Mouse (Mus musculus): ENCODE measurements around the gene Pex6. TPM values are rescaled to one million over a fixed set of nuclear protein-coding genes. Genes with fewer than 3 reads are reported as not detected.
A peak's percentile ranks its signal among the peaks of the same experiment; 100 is the strongest.

Gene Pex6
- polyA plus RNA-seq, 1 experiment from 2014 or later = 10.4 TPM

- peaks cover 5% of the 10 kb centered on the region; the same call in 1 of the 2 replicates for H3K4me1 ChIP-seq (replicated peaks; ENCODE audit: control insufficient read depth, insufficient read depth, low read length)
- WGBS = 91% methylated on average over 9 of the region's 9 CpGs
- H3K9ac ChIP-seq (ENCODE audit: low read depth, low read length) = no peak overlapping the region
- no peak for ATAC-seq
- H3K4me2 ChIP-seq (replicated peaks; ENCODE audit: low read depth) = no peak overlapping the region
- no peak overlapping the region for H3K27ac ChIP-seq (ENCODE audit: low read depth, low read length)
- 0 out of 2 replicates have a peak, but pooled peaks cover 16% of the 10 kb centered on the region for H3K36me3 ChIP-seq (ENCODE audit: control insufficient read depth, insufficient read depth)
- TF ChIP-seq CTCF (IDR thresholded peaks at IDR 0.05; ENCODE audit: low read depth) = no peak
- no peaks in the 10 kb centered on the region for H3K27me3 ChIP-seq (replicated peaks; ENCODE audit: control insufficient read depth, insufficient read depth, low read length)
- H3K4me3 ChIP-seq (ENCODE audit: low read depth, low read length) = no peak overlapping the region
- H3K9me3 ChIP-seq (ENCODE audit: control insufficient read depth) = no peaks in the 10 kb centered on the region
Observed at GRCm38 (mm10) chr17:46713849-46714248, 2.6 kb downstream of the Pex6 start.

DNA sequence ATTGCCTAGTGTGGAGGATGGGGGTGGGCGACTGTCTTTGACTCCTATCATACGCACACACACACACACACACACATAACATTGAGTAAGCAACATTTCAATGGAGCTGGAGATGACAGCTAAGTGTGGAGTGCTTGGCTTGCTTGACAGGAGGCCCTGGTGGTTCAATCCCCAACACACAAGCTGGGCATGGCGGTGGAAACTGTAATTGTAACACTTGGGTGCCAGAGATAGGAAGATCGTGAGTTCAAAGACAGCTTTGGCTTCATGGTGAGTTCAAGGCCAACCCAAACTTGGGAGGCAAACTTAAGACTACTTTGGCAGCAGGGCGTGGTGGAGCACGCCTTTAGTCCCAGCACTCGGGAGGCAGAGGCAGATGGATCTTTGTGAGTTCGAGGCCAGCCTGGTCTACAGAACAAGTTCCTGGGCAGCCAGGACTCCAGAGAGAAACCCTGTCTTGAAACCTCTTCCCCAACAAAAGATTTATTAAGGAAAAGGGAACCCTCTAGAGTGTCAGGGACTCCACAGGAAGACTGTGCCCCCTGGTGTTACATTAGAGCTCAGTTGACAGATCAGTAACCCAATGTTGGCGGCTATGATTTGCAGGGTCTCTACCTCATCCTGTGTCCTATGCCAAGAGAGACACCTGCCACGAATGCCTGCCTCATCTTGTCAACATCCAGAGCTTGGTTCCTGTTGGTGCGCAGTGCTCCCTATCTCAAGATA is 3.7 kb downstream of the Pex6 start:
- Histone ChIP-seq H3K4me1 (replicated peaks; ENCODE audit: control insufficient read depth, insufficient read depth, low read length) (peaks cover 5% of the 10 kb centered on the region; the same call in 1 of the 2 replicates), H3K4me2 (replicated peaks; ENCODE audit: low read depth) (no peak overlapping the region), H3K27me3 (replicated peaks; ENCODE audit: control insufficient read depth, insufficient read depth, low read length) (no peaks in the 10 kb centered on the region), H3K4me3 (ENCODE audit: low read depth, low read length) (no peak overlapping the region), H3K9ac (ENCODE audit: low read depth, low read length) (no peak overlapping the region), H3K9me3 (ENCODE audit: control insufficient read depth) (no peaks in the 10 kb centered on the region), H3K36me3 (ENCODE audit: control insufficient read depth, insufficient read depth) (0 out of 2 replicates have a peak, but pooled peaks cover 16% of the 10 kb centered on the region), H3K27ac (ENCODE audit: low read depth, low read length) (no peak overlapping the region)
- peak; percentile 40 for TF ChIP-seq CTCF (IDR thresholded peaks at IDR 0.05; ENCODE audit: low read depth)
- WGBS = 93% methylated on average over 11 of the region's 11 CpGs
- no peak for ATAC-seq

- H3K4me3 ChIP-seq (ENCODE audit: low read depth, low read length) = no peak overlapping the region
- no peak for TF ChIP-seq CTCF (IDR thresholded peaks at IDR 0.05; ENCODE audit: low read depth)
- WGBS = 93% methylated on average over 7 of the region's 7 CpGs
Observed at GRCm38 (mm10) chr17:46721077-46721476, 9.8 kb downstream of the Pex6 start.

DNA sequence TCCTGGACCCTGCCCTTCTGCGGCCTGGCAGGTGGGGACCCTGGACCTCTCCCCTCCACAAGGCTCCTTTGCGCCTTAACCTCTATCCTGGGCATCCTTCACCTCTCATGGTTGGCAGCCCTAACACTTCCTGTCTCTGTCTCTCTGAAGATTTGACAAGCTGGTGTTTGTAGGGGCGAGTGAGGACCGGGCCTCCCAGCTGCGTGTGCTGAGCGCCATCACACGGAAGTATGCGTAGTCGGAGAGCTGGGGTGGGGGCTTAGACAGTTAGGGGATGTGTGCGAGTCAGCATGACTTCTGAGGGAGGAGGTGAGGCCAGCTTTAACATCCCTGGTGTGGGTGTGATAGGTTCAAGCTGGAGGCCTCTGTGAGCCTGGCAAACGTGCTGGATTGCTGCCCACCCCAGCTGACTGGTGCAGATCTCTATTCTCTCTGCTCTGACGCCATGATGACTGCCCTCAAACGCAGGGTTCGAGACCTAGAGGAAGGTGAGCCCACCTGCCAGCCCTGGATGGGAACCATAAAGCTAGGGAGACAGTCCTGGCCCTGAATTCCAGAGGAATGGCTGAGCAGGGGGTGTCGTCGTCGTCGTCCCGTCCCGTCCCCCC is 13.3 kb downstream of the Pex6 start:
- H3K4me1 ChIP-seq (replicated peaks; ENCODE audit: control insufficient read depth, insufficient read depth, low read length) = no peaks in the 10 kb centered on the region
- peaks cover 51% of the 10 kb centered on the region for H3K36me3 ChIP-seq (ENCODE audit: control insufficient read depth, insufficient read depth)
- H3K9ac ChIP-seq (ENCODE audit: low read depth, low read length) = no peak overlapping the region
- TF ChIP-seq CTCF (IDR thresholded peaks at IDR 0.05; ENCODE audit: low read depth) = no peak
- H3K9me3 ChIP-seq (ENCODE audit: control insufficient read depth) = no peaks in the 10 kb centered on the region
- no peak overlapping the region for H3K27ac ChIP-seq (ENCODE audit: low read depth, low read length)
- no peaks in the 10 kb centered on the region for H3K27me3 ChIP-seq (replicated peaks; ENCODE audit: control insufficient read depth, insufficient read depth, low read length)
- 79% methylated on average over 20 of the region's 20 CpGs for WGBS
- H3K4me3 ChIP-seq (ENCODE audit: low read depth, low read length) = no peak overlapping the region
- no peak for ATAC-seq
- no peak overlapping the region for H3K4me2 ChIP-seq (replicated peaks; ENCODE audit: low read depth)

More at GRCm38 (mm10) chr17:46721077-46721476, 9.8 kb downstream of the Pex6 start:
- Histone ChIP-seq H3K27ac (ENCODE audit: low read depth, low read length) (no peak overlapping the region), H3K4me2 (replicated peaks; ENCODE audit: low read depth) (no peak overlapping the region), H3K4me1 (replicated peaks; ENCODE audit: control insufficient read depth, insufficient read depth, low read length) (no peaks in the 10 kb centered on the region), H3K9ac (ENCODE audit: low read depth, low read length) (no peak overlapping the region), H3K36me3 (ENCODE audit: control insufficient read depth, insufficient read depth) (peaks cover 51% of the 10 kb centered on the region), H3K27me3 (replicated peaks; ENCODE audit: control insufficient read depth, insufficient read depth, low read length) (no peaks in the 10 kb centered on the region), H3K9me3 (ENCODE audit: control insufficient read depth) (no peaks in the 10 kb centered on the region)
- no peak for ATAC-seq

DNA sequence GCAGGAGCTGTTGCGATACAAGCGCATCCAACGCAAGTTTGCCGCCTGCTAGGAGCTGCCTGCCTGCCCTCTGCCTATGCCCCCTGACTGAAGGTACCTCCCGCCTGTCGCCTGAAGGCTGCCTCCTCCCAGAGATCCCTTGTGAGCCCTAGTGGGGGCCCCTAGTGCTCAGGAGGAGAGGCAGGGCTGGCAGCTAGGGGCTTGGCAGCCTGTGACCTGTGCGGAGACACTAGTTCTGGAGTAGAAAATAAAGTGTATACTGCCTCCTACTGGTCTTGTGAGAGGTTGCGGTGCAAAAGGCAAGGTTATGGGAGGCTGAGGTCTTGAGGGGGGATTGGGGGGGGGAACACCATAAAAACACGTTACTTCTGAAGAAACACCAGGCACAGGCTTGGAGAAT is 14.0 kb downstream of the Pex6 start:
- TF ChIP-seq CTCF (IDR thresholded peaks at IDR 0.05; ENCODE audit: low read depth) = peak; percentile 72
- no peak overlapping the region for H3K27ac ChIP-seq (ENCODE audit: low read depth, low read length)
- no peak overlapping the region for H3K4me2 ChIP-seq (replicated peaks; ENCODE audit: low read depth)
- H3K9ac ChIP-seq (ENCODE audit: low read depth, low read length) = no peak overlapping the region
- ATAC-seq = no peak
- peaks cover 48% of the 10 kb centered on the region for H3K36me3 ChIP-seq (ENCODE audit: control insufficient read depth, insufficient read depth)
- WGBS = 62% methylated on average over 9 of the region's 9 CpGs
- H3K4me3 ChIP-seq (ENCODE audit: low read depth, low read length) = no peak overlapping the region
- no peaks in the 10 kb centered on the region for H3K27me3 ChIP-seq (replicated peaks; ENCODE audit: control insufficient read depth, insufficient read depth, low read length)
- no peaks in the 10 kb centered on the region for H3K9me3 ChIP-seq (ENCODE audit: control insufficient read depth)
- no peaks in the 10 kb centered on the region for H3K4me1 ChIP-seq (replicated peaks; ENCODE audit: control insufficient read depth, insufficient read depth, low read length)

- H3K27ac ChIP-seq (ENCODE audit: low read depth, low read length) = no peak overlapping the region
- TF ChIP-seq CTCF (IDR thresholded peaks at IDR 0.05; ENCODE audit: low read depth) = no peak
- ATAC-seq = no peak
- no peak overlapping the region for H3K9ac ChIP-seq (ENCODE audit: low read depth, low read length)
- no peak overlapping the region for H3K4me3 ChIP-seq (ENCODE audit: low read depth, low read length)
- H3K9me3 ChIP-seq (ENCODE audit: control insufficient read depth) = no peaks in the 10 kb centered on the region
- H3K4me2 ChIP-seq (replicated peaks; ENCODE audit: low read depth) = no peak overlapping the region
- H3K36me3 ChIP-seq (ENCODE audit: control insufficient read depth, insufficient read depth) = peaks cover 41% of the 10 kb centered on the region
- H3K4me1 ChIP-seq (replicated peaks; ENCODE audit: control insufficient read depth, insufficient read depth, low read length) = no peaks in the 10 kb centered on the region
- H3K27me3 ChIP-seq (replicated peaks; ENCODE audit: control insufficient read depth, insufficient read depth, low read length) = no peaks in the 10 kb centered on the region
- WGBS = 89% methylated on average over 26 of the region's 26 CpGs
Observed at GRCm38 (mm10) chr17:46725731-46726645, 14.7 kb downstream of the Pex6 start.

Data from intestine, postnatal 0 days (tissue).